Mouse (Mus musculus): Measurements from ENCODE around the gene Dnajb12.
A peak's percentile ranks its signal among the peaks of the same experiment; 100 is the strongest.
"Not testable (repeated sequence)": the region's sequence is repeated elsewhere in the genome, so short reads cannot be mapped to it uniquely, and the experiment has no call there.

Dnajb12 gene

DNA sequence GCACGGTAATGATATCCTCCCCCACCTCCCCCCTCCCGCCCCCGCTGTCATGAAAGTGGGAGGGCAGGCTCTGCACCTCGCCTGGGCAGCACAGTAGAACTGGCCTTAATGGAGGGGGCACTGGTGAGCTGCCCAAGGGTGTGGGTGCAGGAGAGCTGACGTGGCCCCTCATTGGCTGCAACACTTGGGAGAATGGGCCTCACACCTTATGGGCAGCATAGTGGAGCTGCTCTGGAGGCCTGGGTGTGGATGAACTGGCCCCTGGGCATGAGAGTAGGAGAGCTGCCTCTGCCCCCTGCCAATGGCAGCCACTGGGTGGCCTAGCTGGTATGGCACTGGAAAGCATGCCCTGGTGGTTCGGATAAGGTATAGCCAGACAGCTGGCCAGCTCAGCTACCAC, 9.3 kb upstream of the Dnajb12 start:
- DNase-seq (ENCODE audit: low read depth, low spot score), result no peak

DNA sequence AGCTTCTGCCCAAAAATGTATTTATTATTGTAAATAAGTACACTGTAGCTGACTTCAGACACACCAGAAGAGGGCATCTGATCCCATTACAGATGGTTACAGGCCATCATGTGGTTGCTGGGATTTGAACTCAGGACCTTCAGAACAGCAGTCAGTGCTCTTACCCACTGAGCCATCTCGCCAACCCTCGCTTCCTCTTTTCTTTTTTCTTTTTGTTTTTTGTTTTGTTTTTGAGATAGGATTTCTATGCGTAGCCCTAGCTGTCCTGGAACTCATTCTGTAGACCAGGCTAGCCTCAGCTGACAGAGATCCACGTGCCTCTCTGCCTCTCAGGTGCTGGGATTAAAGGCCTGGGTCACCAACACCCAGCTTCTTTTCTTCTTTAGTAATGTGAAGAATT, 6.7 kb upstream of the Dnajb12 start:
- DNase-seq (ENCODE audit: low read depth, low spot score), result not testable (repeated sequence)

- no peak for DNase-seq (ENCODE audit: low read depth, low spot score)
Measured at GRCm38 (mm10) chr10:59873206-59873605, 6.2 kb upstream of the Dnajb12 start.

DNA sequence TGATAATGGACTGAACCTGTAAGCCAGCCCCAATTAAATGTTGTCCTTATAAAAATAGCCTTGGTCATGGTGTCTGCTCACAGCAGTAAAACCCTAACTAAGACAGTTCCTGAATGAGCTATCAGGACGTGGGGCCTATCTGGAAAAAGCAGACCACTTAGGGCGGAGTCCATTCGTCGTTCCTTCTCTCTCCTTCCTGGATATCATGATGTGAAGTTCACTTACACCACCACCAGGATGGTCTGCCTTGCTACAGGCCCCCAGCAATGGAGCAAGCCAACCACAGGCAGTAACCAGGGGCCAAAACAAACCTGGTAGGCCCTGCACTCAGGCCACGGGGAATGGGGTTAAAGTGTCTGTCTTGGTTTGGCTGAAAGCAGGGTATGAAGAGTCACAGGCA, 5.7 kb upstream of the Dnajb12 start:
- peak; percentile 43 for DNase-seq (ENCODE audit: low read depth, low spot score)

DNA sequence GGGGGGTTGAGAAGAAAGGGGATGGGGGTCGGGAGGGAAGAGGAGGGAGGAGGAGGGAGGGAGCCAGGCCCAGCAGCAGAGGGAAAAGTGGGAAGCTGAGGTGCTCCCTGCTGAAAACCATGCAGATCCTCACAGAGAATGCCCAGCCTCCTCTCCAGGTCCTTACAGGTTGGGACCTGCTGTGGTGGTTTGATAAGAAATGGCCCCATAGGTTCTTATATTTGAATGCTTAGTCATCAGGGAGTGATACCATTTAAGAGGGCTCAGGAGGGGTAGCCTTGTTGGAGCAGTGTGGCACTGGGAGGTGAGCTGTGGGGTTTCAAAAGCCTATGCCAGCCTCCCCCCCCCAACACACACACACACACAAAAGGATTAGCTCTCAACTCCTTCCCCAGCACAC, 4.0 kb upstream of the Dnajb12 start:
- DNase-seq (ENCODE audit: low read depth, low spot score), result no peak

- DNase-seq (ENCODE audit: low read depth, low spot score), result not testable (repeated sequence)
Measured at GRCm38 (mm10) chr10:59876698-59877097, 2.7 kb upstream of the Dnajb12 start.

- DNase-seq (ENCODE audit: low read depth, low spot score), result no peak
Measured at GRCm38 (mm10) chr10:59877421-59878117, 1.8 kb upstream of the Dnajb12 start.

DNA sequence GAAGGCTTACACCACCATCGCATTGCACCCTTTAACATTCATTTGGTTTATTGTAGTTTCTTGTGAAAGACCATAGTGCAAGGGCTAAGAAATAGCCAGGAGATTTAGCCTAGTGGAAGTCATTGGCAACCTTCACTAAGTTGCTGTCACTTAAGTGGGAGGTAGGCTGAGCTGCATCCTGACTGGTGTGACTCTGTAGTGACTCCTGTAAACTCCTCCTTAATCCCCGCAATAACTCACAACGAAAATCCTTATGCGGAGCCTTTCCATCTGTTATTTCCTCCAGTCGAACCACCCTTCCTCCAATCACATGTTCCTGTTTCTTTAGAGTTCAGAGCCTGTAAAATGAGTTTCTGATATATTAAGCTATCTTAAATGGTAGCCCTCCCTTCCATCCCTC, 533 bp upstream of the Dnajb12 start:
- DNase-seq (ENCODE audit: low read depth, low spot score), result no peak

GRCm38 (mm10) chr10:59880029-59880386, 652 bp downstream of the Dnajb12 start:
- DNase-seq (ENCODE audit: low read depth, low spot score), result no peak

DNA sequence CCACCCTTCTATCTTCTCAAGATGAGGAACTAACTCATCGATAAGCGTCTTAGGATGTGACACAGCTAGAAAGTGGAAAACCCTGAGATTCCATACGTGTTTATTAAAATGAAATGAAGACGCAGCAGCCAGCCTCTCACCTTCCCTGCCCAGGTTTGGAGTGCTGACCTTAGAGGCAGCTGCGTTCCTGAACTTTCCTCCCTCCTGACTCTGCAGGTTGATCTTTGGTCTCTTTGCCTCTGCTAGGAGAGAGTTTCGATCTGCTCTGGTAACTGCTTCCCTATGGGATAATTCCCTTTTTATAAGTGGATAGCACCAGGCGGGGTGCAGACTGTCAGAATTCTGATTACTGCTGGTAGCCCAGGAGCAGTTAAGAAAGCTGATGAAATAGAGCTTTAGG, 1.5 kb downstream of the Dnajb12 start:
- DNase-seq (ENCODE audit: low read depth, low spot score), result no peak

DNA sequence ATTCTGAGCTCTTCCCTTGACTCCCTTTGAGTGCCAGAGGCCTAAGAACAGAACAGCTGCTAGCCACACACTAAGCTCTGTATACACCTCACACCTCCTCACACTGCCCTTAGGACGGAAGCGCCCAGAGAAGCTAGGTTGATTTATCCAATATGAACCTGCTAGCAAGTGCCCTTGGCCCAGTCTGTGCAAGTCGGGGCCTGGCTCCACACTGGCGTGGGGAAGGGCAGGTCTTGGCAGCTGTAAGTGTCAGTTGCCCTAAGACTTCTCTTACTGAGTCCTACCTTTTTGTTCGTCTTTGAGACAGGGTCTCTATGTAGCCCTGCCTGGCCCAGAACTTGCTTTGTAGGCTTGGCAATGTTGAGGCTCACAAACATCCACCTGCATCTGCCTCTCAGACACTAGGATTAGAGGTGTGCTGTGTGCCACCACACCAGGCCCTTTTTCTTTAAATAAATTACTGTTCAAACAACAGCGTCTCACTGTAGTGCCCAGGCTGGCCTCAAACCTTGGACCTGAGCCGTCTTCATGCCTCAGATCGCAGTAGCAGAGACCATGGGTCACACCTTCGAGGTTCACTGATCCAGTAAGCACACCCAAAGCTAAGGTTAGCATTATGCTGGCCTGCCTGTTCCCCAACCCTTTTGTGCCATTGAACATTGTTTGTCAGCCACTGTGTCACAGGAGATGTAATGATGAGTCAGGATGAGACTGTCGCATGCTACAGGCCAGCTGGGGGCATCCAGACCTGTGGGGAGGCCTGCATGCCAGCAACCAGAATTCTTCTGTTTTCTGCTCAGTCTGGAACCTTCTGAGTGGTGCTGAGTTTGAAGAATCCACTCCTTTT, 5.2 kb downstream of the Dnajb12 start:
- DNase-seq (ENCODE audit: low read depth, low spot score), result no peak

- no peak for DNase-seq (ENCODE audit: low read depth, low spot score)
Measured at GRCm38 (mm10) chr10:59885174-59886080, 6.1 kb downstream of the Dnajb12 start.

DNA sequence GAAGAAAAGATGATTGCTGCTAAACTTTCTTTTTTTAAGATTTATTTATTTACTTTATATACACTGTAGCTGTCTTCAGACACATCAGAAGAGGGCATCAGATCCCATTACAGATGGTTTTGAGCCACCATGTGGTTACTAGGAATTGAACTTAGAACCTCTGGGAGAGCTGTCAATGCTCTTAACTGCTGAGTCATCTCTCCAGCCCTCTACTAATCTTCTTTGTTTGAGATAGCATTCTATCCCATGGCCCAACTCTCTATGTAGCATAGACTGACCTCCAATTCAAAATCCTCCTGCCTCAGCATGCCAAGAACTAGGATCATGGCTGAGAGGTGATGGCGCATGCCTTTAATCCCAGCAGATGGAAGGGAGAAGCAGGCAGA, 6.7 kb downstream of the Dnajb12 start:
- no peak for DNase-seq (ENCODE audit: low read depth, low spot score)

DNA sequence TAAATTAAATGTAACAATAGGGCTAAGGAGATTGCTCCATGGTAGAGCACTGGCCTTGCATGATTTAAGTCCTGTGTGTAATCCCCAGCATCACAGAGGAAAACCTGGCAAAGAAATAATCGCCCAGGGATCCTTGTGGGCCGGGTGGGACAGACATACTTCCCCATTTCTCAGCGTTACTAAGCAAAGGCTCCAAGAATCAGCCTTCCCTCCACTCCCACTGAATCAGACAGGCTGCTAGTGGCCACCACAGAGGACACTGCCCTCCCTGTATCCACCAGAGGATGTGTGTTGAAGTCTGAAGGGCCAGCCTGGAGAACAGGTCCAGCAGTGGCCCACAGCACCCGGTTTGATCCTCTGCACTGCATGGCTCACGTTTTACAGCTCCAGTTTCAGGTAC, 8.1 kb downstream of the Dnajb12 start:
- no peak for DNase-seq (ENCODE audit: low read depth, low spot score)

GRCm38 (mm10) chr10:59889339-59889738, 10.0 kb downstream of the Dnajb12 start:
- DNase-seq (ENCODE audit: low read depth, low spot score), result no peak

DNA sequence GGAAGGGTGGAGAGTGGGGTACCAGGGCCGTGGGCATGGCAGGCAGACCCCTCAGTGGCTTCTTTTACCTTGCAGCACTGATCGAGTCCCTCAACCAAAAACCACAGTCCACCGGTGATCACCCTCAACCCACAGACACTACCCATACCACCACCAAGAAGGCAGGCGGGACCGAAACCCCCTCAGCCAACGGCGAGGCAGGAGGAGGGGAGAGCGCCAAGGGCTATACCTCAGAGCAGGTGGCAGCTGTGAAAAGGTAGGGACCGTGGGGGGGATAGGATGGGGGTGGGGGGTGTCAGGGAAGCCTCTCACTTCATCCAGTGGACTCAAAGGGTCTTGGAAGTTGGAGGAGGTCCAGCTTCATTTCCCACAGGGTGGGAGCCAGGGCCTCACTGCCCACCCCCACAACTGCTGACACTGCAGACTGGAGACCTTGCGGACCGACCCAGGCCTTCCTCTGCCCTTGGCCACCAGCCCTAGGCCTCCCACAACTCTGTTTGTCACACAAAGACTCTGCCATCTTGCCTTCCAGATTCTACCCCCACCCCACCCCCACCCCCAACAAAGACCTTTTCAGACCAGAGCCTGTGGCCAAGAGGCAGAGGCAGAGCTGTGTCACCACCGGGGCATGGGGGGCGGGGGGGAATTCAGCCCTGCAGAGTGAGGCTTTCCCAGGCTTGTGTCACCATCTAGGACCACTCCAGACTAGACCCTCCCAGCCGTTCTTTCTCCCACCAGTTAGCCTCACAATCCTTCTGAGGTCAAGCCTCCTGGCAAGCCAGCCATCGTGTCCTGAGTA, 10.8 kb downstream of the Dnajb12 start:
- no peak for DNase-seq (ENCODE audit: low read depth, low spot score)

- peak; percentile 75 for DNase-seq (ENCODE audit: low read depth, low spot score)
Measured at GRCm38 (mm10) chr10:59892977-59893376, 13.6 kb downstream of the Dnajb12 start.

DNA sequence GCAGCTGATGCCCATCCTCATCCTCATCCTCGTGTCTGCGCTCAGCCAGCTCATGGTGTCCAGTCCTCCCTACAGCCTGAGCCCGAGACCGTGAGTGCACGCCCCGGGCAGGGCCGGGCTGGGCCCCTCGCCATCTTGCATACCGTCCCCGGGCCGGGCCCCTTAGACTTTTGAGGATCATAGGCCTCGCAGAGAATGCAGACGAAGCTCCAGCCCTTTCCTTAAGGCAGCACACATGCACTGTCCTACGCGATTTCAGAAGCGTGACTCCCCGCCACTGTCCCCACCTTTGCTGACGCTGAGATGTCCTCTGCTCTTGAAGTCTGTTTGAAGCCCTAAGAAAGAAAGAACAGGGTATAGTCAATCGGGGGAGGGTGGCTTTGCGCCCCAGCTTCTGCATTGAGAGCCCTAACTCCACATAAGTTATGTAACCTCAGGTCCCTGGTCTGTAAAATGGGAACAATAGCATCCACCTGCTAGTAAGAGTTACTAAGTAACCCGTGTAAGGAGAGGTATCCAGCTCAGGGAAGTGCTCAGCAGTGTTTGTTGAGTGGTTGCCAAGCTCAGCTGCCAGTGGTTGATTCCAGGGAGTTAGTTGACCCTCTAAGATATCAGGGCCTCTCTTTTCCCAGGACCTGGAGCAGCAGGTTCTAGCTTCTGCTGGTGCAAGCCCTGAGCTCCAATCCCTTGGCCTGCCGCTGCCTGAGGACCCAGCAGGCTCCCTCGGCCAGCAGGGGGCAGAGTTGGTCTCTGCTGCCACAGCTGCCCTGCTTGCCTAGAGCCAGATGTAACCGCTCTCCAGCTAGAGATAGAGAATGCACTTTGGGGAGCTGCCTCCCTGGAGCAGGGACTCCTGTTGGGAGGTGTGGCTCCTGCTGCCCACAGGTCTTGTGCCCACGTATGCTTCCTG, 15.2 kb downstream of the Dnajb12 start:
- DNase-seq (ENCODE audit: low read depth, low spot score), result peak; percentile 89

GRCm38 (mm10) chr10:59895460-59896186, 16.3 kb downstream of the Dnajb12 start:
- no peak for DNase-seq (ENCODE audit: low read depth, low spot score)

GRCm38 (mm10) chr10:59896211-59896610, 16.9 kb downstream of the Dnajb12 start:
- DNase-seq (ENCODE audit: low read depth, low spot score), result no peak
